Mouse (Mus musculus): Measurements from ENCODE around the gene Atoh8.

The Atoh8 gene

GRCm38 (mm10) chr6:72227665-72228265 lies 7.6 kb downstream of the Atoh8 start:
- no peak for DNase-seq (ENCODE audit: low read depth, low spot score)

GRCm38 (mm10) chr6:72227011-72227410 lies 8.4 kb downstream of the Atoh8 start:
- DNase-seq (ENCODE audit: low read depth, low spot score) = no peak

GRCm38 (mm10) chr6:72225686-72226085 lies 9.7 kb downstream of the Atoh8 start:
- DNase-seq (ENCODE audit: low read depth, low spot score) = no peak

GRCm38 (mm10) chr6:72223892-72224291 lies 11.5 kb downstream of the Atoh8 start:
- DNase-seq (ENCODE audit: low read depth, low spot score) = no peak

- no peak for DNase-seq (ENCODE audit: low read depth, low spot score)
These were observed 12.5 kb downstream of the Atoh8 start for GRCm38 (mm10) chr6:72222876-72223275.

GRCm38 (mm10) chr6:72222271-72222724 lies 13.1 kb downstream of the Atoh8 start:
- DNase-seq (ENCODE audit: low read depth, low spot score) = no peak

GRCm38 (mm10) chr6:72221271-72221670 lies 14.1 kb downstream of the Atoh8 start:
- DNase-seq (ENCODE audit: low read depth, low spot score) = no peak

- DNase-seq (ENCODE audit: low read depth, low spot score) = no peak
These were observed 15.8 kb downstream of the Atoh8 start for GRCm38 (mm10) chr6:72219549-72219948.

GRCm38 (mm10) chr6:72218281-72218680 lies 17.1 kb downstream of the Atoh8 start:
- no peak for DNase-seq (ENCODE audit: low read depth, low spot score)

GRCm38 (mm10) chr6:72217415-72217784 lies 18.0 kb downstream of the Atoh8 start:
- no peak for DNase-seq (ENCODE audit: low read depth, low spot score)

GRCm38 (mm10) chr6:72216681-72217414 lies 18.5 kb downstream of the Atoh8 start:
- peak; percentile 71 for DNase-seq (ENCODE audit: low read depth, low spot score)

- DNase-seq (ENCODE audit: low read depth, low spot score) = no peak
These were observed 19.8 kb downstream of the Atoh8 start for GRCm38 (mm10) chr6:72215582-72215981.

- no peak for DNase-seq (ENCODE audit: low read depth, low spot score)
These were observed 24.0 kb downstream of the Atoh8 start for GRCm38 (mm10) chr6:72211360-72211759.

- DNase-seq (ENCODE audit: low read depth, low spot score) = no peak
These were observed 24.6 kb downstream of the Atoh8 start for GRCm38 (mm10) chr6:72210823-72211222.

GRCm38 (mm10) chr6:72209738-72210137 lies 25.6 kb downstream of the Atoh8 start:
- DNase-seq (ENCODE audit: low read depth, low spot score) = no peak

- DNase-seq (ENCODE audit: low read depth, low spot score) = no peak
These were observed 26.9 kb downstream of the Atoh8 start for GRCm38 (mm10) chr6:72208406-72209045.

GRCm38 (mm10) chr6:72206021-72206420 lies 29.4 kb downstream of the Atoh8 start:
- no peak for DNase-seq (ENCODE audit: low read depth, low spot score)

GRCm38 (mm10) chr6:72204858-72205257 lies 30.5 kb downstream of the Atoh8 start:
- DNase-seq (ENCODE audit: low read depth, low spot score) = no peak

GRCm38 (mm10) chr6:72203279-72203678 lies 32.1 kb downstream of the Atoh8 start:
- DNase-seq (ENCODE audit: low read depth, low spot score) = no peak

GRCm38 (mm10) chr6:72202732-72203131 lies 32.6 kb downstream of the Atoh8 start:
- no peak for DNase-seq (ENCODE audit: low read depth, low spot score)

GRCm38 (mm10) chr6:72200595-72201256 lies 34.7 kb downstream of the Atoh8 start:
- no peak for DNase-seq (ENCODE audit: low read depth, low spot score)

GRCm38 (mm10) chr6:72197515-72197914 lies 37.9 kb downstream of the Atoh8 start:
- no peak for DNase-seq (ENCODE audit: low read depth, low spot score)
